Mouse (Mus musculus): ENCODE data around the gene Ywhah. TPM values are rescaled to one million over a fixed set of nuclear protein-coding genes. Genes with fewer than 3 reads are reported as not detected.
"Not testable (repeated sequence)": the region's sequence is repeated elsewhere in the genome, so short reads cannot be mapped to it uniquely, and the experiment has no call there.

Gene Ywhah
- polyA plus RNA-seq, 1 experiment from 2014 or later = 318 TPM

DNA sequence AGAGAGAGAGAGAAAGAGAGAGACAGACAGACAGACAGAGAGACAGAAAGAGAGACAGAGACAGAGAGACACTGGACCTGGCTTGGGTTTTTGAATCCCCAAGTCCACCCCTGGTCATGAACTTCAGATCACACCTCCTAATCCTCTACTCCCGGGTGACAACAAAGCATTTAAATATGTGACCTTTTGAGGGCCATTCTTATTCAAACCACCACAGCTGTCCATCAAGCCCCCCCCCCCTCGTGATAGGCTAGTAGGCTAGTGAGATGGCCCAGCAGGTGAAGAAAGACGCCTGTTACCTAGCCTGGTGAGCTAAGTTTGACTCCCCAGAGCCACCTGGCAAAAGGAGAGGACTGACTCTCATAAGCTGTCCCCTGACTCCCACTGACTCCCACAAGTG lies 16.3 kb downstream of the Ywhah start:
- no peak overlapping the region for H3K27ac ChIP-seq (ENCODE audit: low read depth, low read length)
- ATAC-seq (ENCODE audit: low FRiP score, low TSS enrichment) = no peak
- H3K4me3 ChIP-seq (ENCODE audit: low read length) = no peak overlapping the region
- WGBS = 49% methylated on average over 3 of the region's 3 CpGs
- H3K27me3 ChIP-seq (ENCODE audit: control insufficient read depth, insufficient read depth, low read length) = no peaks in the 10 kb centered on the region
- no peak overlapping the region for H3K9ac ChIP-seq (ENCODE audit: low read depth, low read length)
- no peak overlapping the region for H3K4me2 ChIP-seq (replicated peaks; ENCODE audit: low read depth, low read length)
- no peaks in the 10 kb centered on the region for H3K36me3 ChIP-seq (ENCODE audit: control insufficient read depth, insufficient read depth, low read length)
- H3K9me3 ChIP-seq (ENCODE audit: control insufficient read depth, low read length) = no peaks in the 10 kb centered on the region
- H3K4me1 ChIP-seq (ENCODE audit: control insufficient read depth, insufficient read depth, low read length) = no peaks in the 10 kb centered on the region

GRCm38 (mm10) chr5:33038656-33039509 lies 20.3 kb downstream of the Ywhah start:
- ATAC-seq (ENCODE audit: low FRiP score, low TSS enrichment) = no peak
- Histone ChIP-seq H3K4me2 (replicated peaks; ENCODE audit: low read depth, low read length) (peak overlapping the region; percentile 32; the same call in 1 of the 2 replicates), H3K4me3 (ENCODE audit: low read length) (no peak overlapping the region), H3K9ac (ENCODE audit: low read depth, low read length) (no peak overlapping the region), H3K36me3 (ENCODE audit: control insufficient read depth, insufficient read depth, low read length) (no peaks in the 10 kb centered on the region), H3K27me3 (ENCODE audit: control insufficient read depth, insufficient read depth, low read length) (no peaks in the 10 kb centered on the region), H3K9me3 (ENCODE audit: control insufficient read depth, low read length) (no peaks in the 10 kb centered on the region), H3K27ac (ENCODE audit: low read depth, low read length) (no peak overlapping the region), H3K4me1 (ENCODE audit: control insufficient read depth, insufficient read depth, low read length) (no peaks in the 10 kb centered on the region)
- 46% methylated on average over 13 of the region's 13 CpGs for WGBS

GRCm38 (mm10) chr5:33039510-33039911 lies 20.9 kb downstream of the Ywhah start:
- ATAC-seq (ENCODE audit: low FRiP score, low TSS enrichment) = peak; percentile 17; the same call in 1 of the 2 replicates
- Histone ChIP-seq H3K9me3 (ENCODE audit: control insufficient read depth, low read length) (no peaks in the 10 kb centered on the region), H3K9ac (ENCODE audit: low read depth, low read length) (peak overlapping the region; percentile 23; the same call in 1 of the 2 replicates), H3K36me3 (ENCODE audit: control insufficient read depth, insufficient read depth, low read length) (no peaks in the 10 kb centered on the region), H3K27me3 (ENCODE audit: control insufficient read depth, insufficient read depth, low read length) (no peaks in the 10 kb centered on the region), H3K4me1 (ENCODE audit: control insufficient read depth, insufficient read depth, low read length) (no peaks in the 10 kb centered on the region), H3K4me2 (replicated peaks; ENCODE audit: low read depth, low read length) (peak overlapping the region; percentile 32; the same call in 1 of the 2 replicates), H3K4me3 (ENCODE audit: low read length) (no peak overlapping the region), H3K27ac (ENCODE audit: low read depth, low read length) (no peak overlapping the region)
- WGBS = 3% methylated on average over 13 of the region's 13 CpGs

DNA sequence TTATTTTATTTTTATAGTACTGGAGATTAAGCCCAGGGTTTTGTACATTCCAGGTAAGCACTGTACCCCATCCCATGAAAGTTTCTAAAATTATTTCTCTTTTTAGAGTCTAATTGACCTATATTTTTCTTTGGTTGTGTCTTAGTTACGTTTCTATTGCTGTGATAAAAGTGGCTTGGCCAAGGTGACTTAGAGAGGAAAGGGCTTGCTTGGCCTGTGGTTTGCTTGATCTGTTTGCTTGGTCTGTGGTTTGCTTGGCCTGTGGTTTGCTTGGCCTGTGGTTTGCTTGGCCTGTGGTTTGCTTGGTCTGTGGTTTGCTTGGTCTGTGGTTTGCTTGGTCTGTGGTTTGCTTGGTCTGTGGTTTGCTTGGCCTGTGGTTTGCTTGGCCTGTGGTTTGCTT lies 22.1 kb downstream of the Ywhah start:
- H3K27ac ChIP-seq (ENCODE audit: low read depth, low read length); ATAC-seq (ENCODE audit: low FRiP score, low TSS enrichment); H3K4me1 ChIP-seq (ENCODE audit: control insufficient read depth, insufficient read depth, low read length); H3K36me3 ChIP-seq (ENCODE audit: control insufficient read depth, insufficient read depth, low read length); H3K4me2 ChIP-seq (replicated peaks; ENCODE audit: low read depth, low read length); H3K4me3 ChIP-seq (ENCODE audit: low read length); H3K27me3 ChIP-seq (ENCODE audit: control insufficient read depth, insufficient read depth, low read length); H3K9me3 ChIP-seq (ENCODE audit: control insufficient read depth, low read length); H3K9ac ChIP-seq (ENCODE audit: low read depth, low read length): not testable (repeated sequence)
- 88% methylated on average over 1 of the region's 1 CpGs for WGBS

DNA sequence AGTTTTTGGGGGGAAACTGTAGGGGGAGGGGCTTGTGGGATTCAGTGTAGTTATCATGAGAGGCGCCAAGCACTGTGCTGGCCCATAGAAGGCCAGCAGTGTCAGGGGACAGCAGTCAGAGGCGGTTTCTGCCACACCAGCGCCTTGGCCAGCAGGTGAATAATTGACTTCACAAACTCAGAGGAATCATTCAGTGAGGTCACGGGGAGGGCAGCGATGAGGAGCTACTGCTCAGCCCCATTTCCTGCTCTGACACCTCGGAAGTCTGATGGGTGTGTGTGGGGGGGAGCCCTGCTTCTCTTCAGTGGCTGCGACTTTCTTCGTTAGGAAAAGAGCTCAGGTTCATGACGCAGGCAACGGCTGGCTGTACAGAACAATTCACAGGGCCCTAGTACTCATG lies 24.8 kb downstream of the Ywhah start:
- H3K27me3 ChIP-seq (ENCODE audit: control insufficient read depth, insufficient read depth, low read length) = no peaks in the 10 kb centered on the region
- H3K9me3 ChIP-seq (ENCODE audit: control insufficient read depth, low read length) = peaks cover 4% of the 10 kb centered on the region; the same call in 1 of the 2 replicates
- H3K4me2 ChIP-seq (replicated peaks; ENCODE audit: low read depth, low read length) = no peak overlapping the region
- no peaks in the 10 kb centered on the region for H3K36me3 ChIP-seq (ENCODE audit: control insufficient read depth, insufficient read depth, low read length)
- no peaks in the 10 kb centered on the region for H3K4me1 ChIP-seq (ENCODE audit: control insufficient read depth, insufficient read depth, low read length)
- H3K27ac ChIP-seq (ENCODE audit: low read depth, low read length) = no peak overlapping the region
- WGBS = 39% methylated on average over 10 of the region's 10 CpGs
- no peak overlapping the region for H3K4me3 ChIP-seq (ENCODE audit: low read length)
- no peak overlapping the region for H3K9ac ChIP-seq (ENCODE audit: low read depth, low read length)
- ATAC-seq (ENCODE audit: low FRiP score, low TSS enrichment) = peak; percentile 63; the same call in 1 of the 2 replicates

DNA sequence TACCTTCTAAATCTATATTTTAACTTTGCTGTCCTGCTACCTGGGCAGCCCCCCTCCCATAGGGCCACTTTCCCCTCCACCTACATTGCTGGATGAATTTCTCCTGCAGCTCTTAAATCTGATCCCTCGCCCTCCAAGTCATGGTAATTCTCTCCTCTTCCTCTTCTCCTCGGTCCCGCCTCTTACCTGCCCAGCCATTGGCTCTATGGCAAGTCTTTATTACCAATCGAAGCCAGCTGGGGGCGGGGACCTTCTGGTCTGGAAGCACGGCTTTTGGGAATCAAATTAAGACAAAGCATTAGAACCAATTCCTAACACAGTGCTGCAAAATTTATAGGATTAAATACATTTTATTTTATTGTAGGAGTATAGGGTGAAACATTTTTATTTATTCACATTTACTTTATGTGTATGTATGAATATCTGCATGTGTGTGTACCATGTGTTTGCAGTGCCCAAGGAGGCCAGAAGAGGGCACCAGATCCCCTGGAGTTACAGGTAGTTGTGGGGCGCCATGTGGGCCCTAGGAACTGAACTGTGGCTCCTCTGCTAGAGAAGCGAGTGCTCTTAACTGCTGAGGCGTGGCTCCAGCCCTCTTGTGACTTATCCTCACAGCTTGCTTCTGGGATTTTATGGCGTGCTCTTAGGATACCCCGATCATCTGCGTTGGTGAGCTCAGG lies 26.2 kb downstream of the Ywhah start:
- Histone ChIP-seq H3K27ac (ENCODE audit: low read depth, low read length) (no peak overlapping the region), H3K4me2 (replicated peaks; ENCODE audit: low read depth, low read length) (no peak overlapping the region), H3K4me3 (ENCODE audit: low read length) (no peak overlapping the region), H3K4me1 (ENCODE audit: control insufficient read depth, insufficient read depth, low read length) (no peaks in the 10 kb centered on the region), H3K9me3 (ENCODE audit: control insufficient read depth, low read length) (peaks cover 4% of the 10 kb centered on the region; the same call in 1 of the 2 replicates), H3K9ac (ENCODE audit: low read depth, low read length) (no peak overlapping the region), H3K27me3 (ENCODE audit: control insufficient read depth, insufficient read depth, low read length) (no peaks in the 10 kb centered on the region), H3K36me3 (ENCODE audit: control insufficient read depth, insufficient read depth, low read length) (no peaks in the 10 kb centered on the region)
- 92% methylated on average over 12 of the region's 12 CpGs for WGBS
- no peak for ATAC-seq (ENCODE audit: low FRiP score, low TSS enrichment)

GRCm38 (mm10) chr5:33045316-33045705 lies 26.7 kb downstream of the Ywhah start:
- no peaks in the 10 kb centered on the region for H3K4me1 ChIP-seq (ENCODE audit: control insufficient read depth, insufficient read depth, low read length)
- ATAC-seq (ENCODE audit: low FRiP score, low TSS enrichment) = no peak
- no peak overlapping the region for H3K4me2 ChIP-seq (replicated peaks; ENCODE audit: low read depth, low read length)
- H3K27ac ChIP-seq (ENCODE audit: low read depth, low read length) = no peak overlapping the region
- no peaks in the 10 kb centered on the region for H3K27me3 ChIP-seq (ENCODE audit: control insufficient read depth, insufficient read depth, low read length)
- no peak overlapping the region for H3K4me3 ChIP-seq (ENCODE audit: low read length)
- peaks cover 4% of the 10 kb centered on the region; the same call in 1 of the 2 replicates for H3K9me3 ChIP-seq (ENCODE audit: control insufficient read depth, low read length)
- no peaks in the 10 kb centered on the region for H3K36me3 ChIP-seq (ENCODE audit: control insufficient read depth, insufficient read depth, low read length)
- H3K9ac ChIP-seq (ENCODE audit: low read depth, low read length) = no peak overlapping the region
- WGBS = 71% methylated on average over 6 of the region's 6 CpGs

DNA sequence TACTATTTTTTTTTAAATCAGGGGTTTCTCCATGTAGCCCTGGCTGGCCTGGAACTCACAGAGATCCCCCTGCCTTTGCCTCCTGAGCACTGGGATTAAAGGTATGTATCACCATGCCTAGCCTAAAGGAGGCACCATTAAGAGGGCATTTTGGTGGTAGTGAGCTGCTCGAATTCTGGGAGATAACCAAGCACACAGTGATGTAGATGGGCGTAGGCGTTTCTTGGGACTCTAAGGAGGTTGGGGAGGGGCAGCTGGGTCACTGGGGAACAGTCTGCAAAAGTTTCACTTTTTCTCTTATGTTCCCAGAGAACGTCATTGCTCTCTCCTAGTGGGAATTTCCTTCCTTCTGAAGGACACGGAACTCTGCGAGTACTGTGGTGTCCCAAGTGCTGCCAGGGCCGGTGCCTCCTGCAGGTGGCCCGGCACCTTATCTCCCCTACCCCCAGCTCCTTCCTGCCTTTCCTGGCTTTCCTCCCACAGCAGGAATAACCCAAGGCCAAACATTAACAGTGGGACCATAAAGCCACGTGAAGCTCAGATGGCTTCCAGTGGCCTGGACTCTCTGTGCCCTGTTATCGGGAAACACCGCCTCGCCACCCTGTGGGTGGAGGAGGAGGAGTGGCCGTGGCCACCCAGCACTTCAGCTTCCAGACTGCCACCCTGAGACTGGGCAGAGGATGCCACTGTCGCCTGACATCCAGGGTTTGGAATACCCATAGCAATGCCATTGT lies 34.4 kb downstream of the Ywhah start:
- Histone ChIP-seq H3K4me2 (replicated peaks; ENCODE audit: low read depth, low read length) (no peak overlapping the region), H3K27me3 (ENCODE audit: control insufficient read depth, insufficient read depth, low read length) (no peaks in the 10 kb centered on the region), H3K4me1 (ENCODE audit: control insufficient read depth, insufficient read depth, low read length) (no peaks in the 10 kb centered on the region), H3K9ac (ENCODE audit: low read depth, low read length) (no peak overlapping the region), H3K9me3 (ENCODE audit: control insufficient read depth, low read length) (no peaks in the 10 kb centered on the region), H3K4me3 (ENCODE audit: low read length) (no peak overlapping the region), H3K36me3 (ENCODE audit: control insufficient read depth, insufficient read depth, low read length) (no peaks in the 10 kb centered on the region), H3K27ac (ENCODE audit: low read depth, low read length) (no peak overlapping the region)
- 75% methylated on average over 14 of the region's 14 CpGs for WGBS
- no peak for ATAC-seq (ENCODE audit: low FRiP score, low TSS enrichment)
